Mouse (Mus musculus) brain, embryonic 18.5 days (tissue): Measurements from ENCODE around the gene Tnfrsf13c.

Source experiments
- DNase-seq: peaks from one replicate; pipeline ENCODE4 v3.0.0-alpha.2; 2012; ENCODE audit warnings: low read depth, low spot score

Tnfrsf13c gene

GRCm38 (mm10) chr15:82207504-82208219 lies 16.5 kb downstream of the Tnfrsf13c start:
- DNase-seq = no peak

GRCm38 (mm10) chr15:82207105-82207459 lies 17.1 kb downstream of the Tnfrsf13c start:
- DNase-seq = no peak

GRCm38 (mm10) chr15:82206365-82207104 lies 17.6 kb downstream of the Tnfrsf13c start:
- DNase-seq = peak; percentile 39

DNA sequence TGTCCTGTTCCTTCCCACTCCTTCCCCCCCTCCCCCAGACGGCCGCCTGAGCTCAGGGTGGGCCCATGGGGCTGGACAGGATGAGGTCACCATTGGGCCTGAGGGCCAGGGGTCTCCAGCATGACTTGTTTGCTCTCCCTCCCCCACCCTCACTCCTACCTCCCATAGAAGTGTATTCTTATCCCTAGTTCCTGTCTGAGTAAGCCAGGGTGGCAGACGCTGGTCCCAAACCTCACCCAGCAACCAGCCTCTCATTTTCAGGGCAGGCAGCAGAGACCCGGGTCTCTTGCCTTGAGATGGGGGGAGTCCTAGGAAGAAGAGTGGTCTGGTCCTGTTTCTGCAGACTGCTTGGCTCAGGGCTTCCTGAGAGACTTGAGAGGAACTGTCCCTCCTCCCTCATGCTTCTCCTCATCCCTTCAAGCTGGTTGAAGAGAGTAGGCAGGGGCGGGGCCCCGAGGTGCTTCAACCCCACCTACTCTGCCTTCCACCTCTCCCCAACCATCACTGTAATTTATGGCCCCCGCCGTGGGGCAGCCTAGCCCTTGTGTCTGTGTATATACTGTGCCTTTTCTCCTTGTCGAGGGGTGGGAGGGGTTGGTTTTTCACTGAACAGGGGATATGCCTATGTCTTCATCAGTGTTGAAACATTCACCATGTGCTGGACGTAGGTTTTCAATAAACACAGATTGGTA lies 19.3 kb downstream of the Tnfrsf13c start:
- DNase-seq = no peak

DNA sequence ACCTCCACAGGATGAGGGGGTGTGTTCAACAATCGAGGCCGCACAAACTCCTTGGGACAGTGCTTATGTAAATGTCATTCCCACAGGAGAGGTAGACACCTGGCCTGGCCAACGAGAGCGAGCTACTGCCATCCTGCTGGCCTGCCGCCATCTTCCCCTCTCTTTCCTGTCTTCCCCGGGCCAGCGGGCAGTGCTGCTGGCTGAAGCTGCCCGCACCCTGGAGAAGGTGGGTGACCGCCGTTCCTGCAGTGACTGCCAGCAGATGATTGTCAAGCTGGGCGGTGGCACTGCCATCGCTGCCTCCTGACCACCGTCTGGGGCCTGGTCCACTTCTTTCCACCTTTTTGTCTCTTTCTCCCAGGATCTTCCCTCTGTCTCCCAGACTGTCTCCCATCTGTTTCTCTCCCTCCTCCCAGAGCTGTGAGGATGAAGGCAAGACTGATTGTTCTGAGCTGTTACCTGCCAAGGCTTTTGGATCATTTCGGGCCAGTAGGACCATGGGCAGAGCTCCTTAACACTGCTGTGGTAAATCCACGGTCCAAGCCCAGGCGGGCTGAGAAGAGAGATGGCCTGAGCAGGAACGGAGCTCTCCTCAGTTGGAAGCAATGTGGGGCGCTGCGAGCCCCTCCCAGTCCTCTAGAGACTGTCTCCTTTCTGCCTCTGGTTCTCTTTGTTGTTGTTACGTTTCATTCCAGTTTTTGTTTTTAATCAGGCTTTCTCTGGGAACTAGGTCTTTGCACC lies 20.4 kb downstream of the Tnfrsf13c start:
- no peak for DNase-seq

GRCm38 (mm10) chr15:82203090-82203489 lies 21.1 kb downstream of the Tnfrsf13c start:
- DNase-seq = no peak

GRCm38 (mm10) chr15:82202086-82202485 lies 22.1 kb downstream of the Tnfrsf13c start:
- DNase-seq = no peak

DNA sequence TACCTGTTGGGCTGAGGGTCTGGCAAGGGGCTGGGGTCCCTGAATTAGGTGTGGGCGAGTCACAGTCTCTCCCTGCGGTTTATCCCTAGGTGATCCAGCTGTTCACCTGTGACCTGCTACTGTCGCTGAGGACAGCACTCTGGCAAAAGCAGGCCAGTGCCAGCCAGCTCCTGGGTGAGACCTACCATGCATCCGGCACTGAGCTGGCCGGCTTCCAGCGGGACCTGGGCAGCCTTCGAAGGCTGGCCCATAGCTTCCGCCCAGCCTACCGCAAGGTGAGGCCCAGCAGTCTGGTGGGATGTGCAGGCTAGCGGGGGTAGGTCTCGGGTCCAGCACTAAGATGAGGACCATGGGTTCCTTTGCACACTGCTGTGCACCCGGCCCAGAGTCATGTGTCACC lies 24.6 kb downstream of the Tnfrsf13c start:
- no peak for DNase-seq

DNA sequence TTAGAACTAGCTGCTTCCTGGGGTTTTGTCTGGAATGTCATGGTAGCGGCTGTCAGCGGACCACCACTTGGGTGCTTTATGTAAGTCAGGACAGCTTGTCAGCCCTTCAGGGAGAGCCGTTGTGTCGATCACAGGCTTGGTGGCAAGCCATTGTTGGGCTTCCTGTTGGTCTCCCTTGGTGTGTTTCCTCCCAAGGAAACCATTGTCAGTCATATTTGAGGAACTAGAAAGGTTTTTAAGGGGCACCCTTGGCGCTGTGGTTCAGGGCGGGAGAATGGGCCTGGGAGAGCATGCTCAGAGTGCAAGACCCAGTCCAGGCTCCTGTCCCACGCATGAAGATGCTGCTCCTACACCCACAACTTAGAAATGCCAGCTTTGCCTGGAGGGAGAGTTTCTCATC lies 25.8 kb downstream of the Tnfrsf13c start:
- no peak for DNase-seq

- no peak for DNase-seq
Observed at GRCm38 (mm10) chr15:82197937-82198336, 26.2 kb downstream of the Tnfrsf13c start.

DNA sequence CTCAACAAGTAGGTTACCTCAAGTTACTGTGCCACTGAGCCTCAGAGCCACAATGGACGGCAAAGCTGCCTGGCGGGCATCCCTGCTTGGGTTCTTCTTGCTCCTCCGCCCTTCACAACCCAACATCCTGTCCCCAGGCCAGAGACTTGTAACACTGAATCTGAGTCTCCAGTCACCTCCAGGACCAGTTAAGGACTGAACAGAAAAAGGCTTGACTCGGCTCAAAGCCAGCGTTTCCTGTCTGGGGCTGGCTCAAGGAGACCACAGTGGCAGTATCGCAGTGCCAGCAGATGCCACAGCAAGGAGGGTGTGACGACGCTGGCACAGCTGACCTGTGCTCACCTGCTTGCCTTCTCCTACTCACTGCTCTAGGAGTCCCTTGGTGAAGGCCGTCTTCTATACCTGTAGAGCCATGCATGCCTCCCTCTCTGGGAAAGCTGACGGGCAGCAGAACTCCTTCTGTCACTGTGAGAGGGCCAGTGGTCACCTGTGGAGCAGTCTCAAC lies 26.9 kb downstream of the Tnfrsf13c start:
- no peak for DNase-seq

DNA sequence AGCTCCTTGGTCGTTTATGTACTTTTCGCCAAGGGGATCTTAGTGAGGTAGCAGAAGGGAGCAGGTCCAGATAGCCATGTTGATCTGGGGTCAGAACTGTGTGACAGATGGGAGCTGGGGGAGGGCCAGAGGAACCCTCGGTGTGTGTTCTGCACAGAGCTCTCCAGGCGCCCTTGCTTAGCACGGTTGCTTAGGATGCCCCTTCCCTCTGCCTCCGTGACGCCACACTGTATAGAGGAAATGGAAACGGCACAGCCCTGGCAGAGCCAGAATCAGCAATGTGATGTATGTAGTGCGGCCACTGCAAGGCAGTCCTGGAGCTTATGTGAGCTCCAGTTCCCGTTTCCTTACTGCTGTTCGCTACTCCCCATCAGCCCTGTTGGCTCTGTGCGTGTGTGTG lies 27.9 kb downstream of the Tnfrsf13c start:
- DNase-seq = no peak

DNA sequence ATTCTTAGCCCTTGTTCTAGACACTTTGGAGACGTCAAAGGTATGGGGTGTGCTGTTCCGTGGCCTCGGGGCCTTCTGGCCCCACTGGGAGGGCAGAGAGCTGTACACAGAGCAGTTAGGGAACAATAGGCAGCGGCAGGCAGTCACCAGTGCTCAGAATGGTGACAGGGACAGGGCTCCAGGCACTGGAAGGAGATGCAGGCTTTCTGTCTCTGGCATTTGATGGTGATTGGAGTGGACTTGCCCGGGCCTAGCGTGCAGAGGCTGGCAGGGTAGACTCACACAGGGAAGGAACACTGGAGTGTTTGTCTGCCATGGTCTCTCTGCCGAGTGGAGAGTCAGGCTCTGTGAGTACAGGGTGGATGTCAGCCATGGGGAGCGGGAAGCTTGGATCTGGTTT lies 31.6 kb downstream of the Tnfrsf13c start:
- DNase-seq = no peak

GRCm38 (mm10) chr15:82188481-82189240 lies 35.5 kb downstream of the Tnfrsf13c start:
- DNase-seq = no peak

DNA sequence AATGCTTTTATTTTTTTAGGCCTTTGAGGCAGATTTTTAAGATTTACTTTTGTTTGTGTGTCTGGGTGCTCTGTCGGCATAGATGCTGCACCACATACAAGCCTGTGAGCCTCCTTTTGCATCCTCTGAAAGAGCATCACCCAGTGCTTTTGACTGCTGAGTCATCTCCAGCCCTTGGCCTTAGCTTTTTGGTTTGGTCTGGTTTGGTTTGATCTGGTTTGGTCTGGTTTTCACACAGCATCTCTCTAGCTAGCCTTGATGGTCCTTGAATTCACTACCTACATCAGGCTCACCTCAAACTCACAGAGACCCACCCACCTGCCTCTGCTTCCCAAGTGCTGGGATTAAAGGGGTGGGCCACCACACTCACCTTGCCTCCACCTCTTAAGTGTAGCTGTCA lies 36.2 kb downstream of the Tnfrsf13c start:
- no peak for DNase-seq

- DNase-seq = no peak
Observed at GRCm38 (mm10) chr15:82187401-82187800, 36.8 kb downstream of the Tnfrsf13c start.

DNA sequence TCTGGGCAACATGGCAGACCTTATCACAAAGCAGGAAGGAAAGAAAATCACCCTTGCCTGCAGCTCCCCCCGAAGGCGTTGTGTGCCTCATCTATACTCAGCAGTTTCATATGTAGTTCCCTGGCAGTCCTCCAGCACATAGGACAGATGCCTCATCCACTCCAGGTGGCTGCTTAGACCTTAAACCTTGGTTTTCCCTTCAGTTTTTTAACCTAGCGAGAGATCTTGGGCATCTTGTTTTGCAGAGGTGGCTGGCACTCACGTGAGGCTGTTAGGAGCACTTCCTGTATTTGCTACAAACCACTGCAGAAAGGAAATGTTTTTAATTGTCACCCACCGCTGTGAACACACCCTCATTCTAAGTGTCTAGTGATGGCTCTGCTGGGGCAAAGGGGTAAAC lies 37.2 kb downstream of the Tnfrsf13c start:
- DNase-seq = no peak

GRCm38 (mm10) chr15:82186131-82186530 lies 38.0 kb downstream of the Tnfrsf13c start:
- no peak for DNase-seq

- no peak for DNase-seq
Observed at GRCm38 (mm10) chr15:82185062-82185783, 38.9 kb downstream of the Tnfrsf13c start.

DNA sequence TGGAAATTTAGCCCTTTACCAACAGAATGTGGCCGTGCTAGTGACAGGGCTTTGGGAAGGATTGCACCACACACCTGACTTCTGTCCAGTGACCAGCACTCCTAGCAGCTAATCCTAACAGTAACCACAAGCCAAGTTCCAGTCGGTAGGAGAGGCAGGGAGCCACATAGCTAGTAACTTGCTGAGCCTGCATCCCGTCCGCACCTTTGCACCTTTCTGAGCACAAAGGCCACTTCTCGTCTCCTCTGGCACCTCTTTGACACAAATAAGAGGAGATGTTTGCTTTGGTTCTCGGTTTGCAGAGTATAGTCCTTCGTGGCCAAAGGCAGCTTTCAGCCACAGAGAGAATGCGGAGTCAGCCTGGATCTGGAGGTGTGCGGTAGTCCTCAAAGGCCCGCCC lies 39.5 kb downstream of the Tnfrsf13c start:
- no peak for DNase-seq
